Mouse (Mus musculus) hindbrain, embryonic 11.5 days (tissue): ENCODE measurements around the gene Cip2a. TPM values are rescaled to one million over a fixed set of nuclear protein-coding genes. Genes with fewer than 3 reads are reported as not detected.

Experiments used
- polyA plus RNA-seq: library from polyadenylated mRNA; unstranded; fragments of >200 nt; fragmentation: Nextera tagmentation; extraction: Ambion mirVana; gene quantifications from 2 replicates; pipeline ENCODE4 v1.2.1, GENCODE M21; 2014

The Cip2a gene
- polyA plus RNA-seq, 1 experiment from 2014 or later: 44.3 TPM

Other genes with a start within 250 kb of the Cip2a start
- 0.08 TPM in 1 of 2 replicates, not detected in the other for gene Trat1, start 222.2 kb upstream of the Cip2a start, polyA plus RNA-seq
- not detected in 2 replicates for gene Retnlb, start 177.3 kb upstream of the Cip2a start, polyA plus RNA-seq
- gene Retnla, start 151.6 kb upstream of the Cip2a start, polyA plus RNA-seq: not detected in 2 replicates
- not detected in 2 replicates for gene Retnlg, start 121.6 kb upstream of the Cip2a start, polyA plus RNA-seq
- 52.4 and 57.5 TPM in 2 replicates for gene Dzip3, start within 50 bp of the Cip2a start, polyA plus RNA-seq
- gene Myh15, start 63.3 kb downstream of the Cip2a start, polyA plus RNA-seq: 0.03 TPM in 1 of 2 replicates, not detected in the other